Mouse (Mus musculus): ENCODE data around the gene Foxl1. TPM values are rescaled to one million over a fixed set of nuclear protein-coding genes. Genes with fewer than 3 reads are reported as not detected.
A peak's percentile ranks its signal among the peaks of the same experiment; 100 is the strongest.

Gene Foxl1
- total RNA-seq, 2 experiments from 2014 or later, result 0.21 TPM; not detected in 1

GRCm38 (mm10) chr8:121085011-121085410 lies 42.7 kb upstream of the Foxl1 start:
- DNase-seq (ENCODE audit: extremely low spot score in 1 of 2, low spot score in 2 of 2), result no peak
- Histone ChIP-seq H3K27ac (no peak overlapping the region), H3K4me3 (peak overlapping the region; percentile 48)
- no peak for TF ChIP-seq CTCF (IDR thresholded peaks at IDR 0.05)
- intact Hi-C loops (cut with DNase I), result loop anchor here (5.0 kb wide), 1 partner anchor 188 kb away; no protein-coding TSS in a partner anchor

GRCm38 (mm10) chr8:121085561-121085960 lies 42.2 kb upstream of the Foxl1 start:
- no peak for TF ChIP-seq CTCF (IDR thresholded peaks at IDR 0.05)
- intact Hi-C loops (cut with DNase I), result loop anchor here (5.0 kb wide), 1 partner anchor 188 kb away; no protein-coding TSS in a partner anchor
- no peak for DNase-seq (ENCODE audit: extremely low spot score in 1 of 2, low spot score in 2 of 2)
- Histone ChIP-seq H3K27ac (no peak overlapping the region), H3K4me3 (no peak overlapping the region; the same call in 1 of the 2 replicates)

- intact Hi-C loops (cut with DNase I), result loop anchor here (5.0 kb wide), 1 partner anchor 189 kb away; no protein-coding TSS in a partner anchor
- H3K27ac ChIP-seq, result no peak overlapping the region
- no peak for TF ChIP-seq CTCF (IDR thresholded peaks at IDR 0.05)
- H3K4me3 ChIP-seq, result no peak overlapping the region
- no peak for DNase-seq (ENCODE audit: extremely low spot score in 1 of 2, low spot score in 2 of 2)
These were observed 41.5 kb upstream of the Foxl1 start for GRCm38 (mm10) chr8:121086004-121086900.

- no peak overlapping the region for H3K27ac ChIP-seq
- no peak for TF ChIP-seq CTCF (IDR thresholded peaks at IDR 0.05)
- H3K4me3 ChIP-seq, result no peak overlapping the region
- intact Hi-C loops (cut with DNase I), result loop anchor here (5.0 kb wide), 1 partner anchor 191 kb away; no protein-coding TSS in a partner anchor
- DNase-seq (ENCODE audit: extremely low spot score in 1 of 2, low spot score in 2 of 2), result no peak
These were observed 39.5 kb upstream of the Foxl1 start for GRCm38 (mm10) chr8:121088281-121088680.

- intact Hi-C loops (cut with DNase I), result loop anchor here (5.0 kb wide), 1 partner anchor 192 kb away; no protein-coding TSS in a partner anchor
- no peak for TF ChIP-seq CTCF (IDR thresholded peaks at IDR 0.05)
- Histone ChIP-seq H3K27ac (no peak overlapping the region), H3K4me3 (no peak overlapping the region)
- no peak for DNase-seq (ENCODE audit: extremely low spot score in 1 of 2, low spot score in 2 of 2)
These were observed 38.7 kb upstream of the Foxl1 start for GRCm38 (mm10) chr8:121088871-121089630.

- TF ChIP-seq CTCF (IDR thresholded peaks at IDR 0.05), result no peak
- intact Hi-C loops (cut with DNase I), result loop anchor here (5.0 kb wide), 2 partner anchors 118 to 193 kb away; no protein-coding TSS in a partner anchor
- Histone ChIP-seq H3K27ac (no peak overlapping the region), H3K4me3 (no peak overlapping the region)
- DNase-seq (ENCODE audit: extremely low spot score in 1 of 2, low spot score in 2 of 2), result no peak
These were observed 37.9 kb upstream of the Foxl1 start for GRCm38 (mm10) chr8:121089631-121090380.

- peak; percentile 8; the same call in 1 of the 2 replicates for TF ChIP-seq CTCF (IDR thresholded peaks at IDR 0.05)
- no peak overlapping the region for H3K4me3 ChIP-seq
- no peak overlapping the region for H3K27ac ChIP-seq
- no peak for DNase-seq (ENCODE audit: extremely low spot score in 1 of 2, low spot score in 2 of 2)
- intact Hi-C loops (cut with DNase I), result loop anchor here (5.0 kb wide), 1 partner anchor 118 kb away; no protein-coding TSS in a partner anchor
These were observed 37.0 kb upstream of the Foxl1 start for GRCm38 (mm10) chr8:121090716-121091115.

GRCm38 (mm10) chr8:121092141-121092540 lies 35.6 kb upstream of the Foxl1 start:
- H3K27ac ChIP-seq, result no peak overlapping the region
- DNase-seq (ENCODE audit: extremely low spot score in 1 of 2, low spot score in 2 of 2), result no peak
- no peak overlapping the region for H3K4me3 ChIP-seq
- no peak for TF ChIP-seq CTCF (IDR thresholded peaks at IDR 0.05)
- intact Hi-C loops (cut with DNase I), result loop anchor here (1.0 to 5.0 kb wide), 3 partner anchors 120 to 415 kb away; no protein-coding TSS in a partner anchor

GRCm38 (mm10) chr8:121092627-121093026 lies 35.1 kb upstream of the Foxl1 start:
- Histone ChIP-seq H3K27ac (no peak overlapping the region), H3K4me3 (no peak overlapping the region)
- peak; percentile 88 for TF ChIP-seq CTCF (IDR thresholded peaks at IDR 0.05)
- intact Hi-C loops (cut with DNase I), result loop anchor here (1.0 to 5.0 kb wide), 3 partner anchors 120 to 416 kb away; no protein-coding TSS in a partner anchor
- peak; percentile 77 to 84 for DNase-seq (ENCODE audit: extremely low spot score in 1 of 2, low spot score in 2 of 2)

GRCm38 (mm10) chr8:121093496-121093895 lies 34.2 kb upstream of the Foxl1 start:
- TF ChIP-seq CTCF (IDR thresholded peaks at IDR 0.05), result no peak
- intact Hi-C loops (cut with DNase I), result loop anchor here (2.0 to 5.0 kb wide), 2 partner anchors 121 to 417 kb away; no protein-coding TSS in a partner anchor
- H3K27ac ChIP-seq, result no peak overlapping the region
- H3K4me3 ChIP-seq, result no peak overlapping the region
- no peak for DNase-seq (ENCODE audit: extremely low spot score in 1 of 2, low spot score in 2 of 2)
